Mouse (Mus musculus): ENCODE measurements at regions not wholly inside any gene's neighbourhood (a gene's known extent, or its start where the extent isn't known, plus 50 kb on each side); places are given as distances from the start of the nearest gene placed in this dataset.

DNA sequence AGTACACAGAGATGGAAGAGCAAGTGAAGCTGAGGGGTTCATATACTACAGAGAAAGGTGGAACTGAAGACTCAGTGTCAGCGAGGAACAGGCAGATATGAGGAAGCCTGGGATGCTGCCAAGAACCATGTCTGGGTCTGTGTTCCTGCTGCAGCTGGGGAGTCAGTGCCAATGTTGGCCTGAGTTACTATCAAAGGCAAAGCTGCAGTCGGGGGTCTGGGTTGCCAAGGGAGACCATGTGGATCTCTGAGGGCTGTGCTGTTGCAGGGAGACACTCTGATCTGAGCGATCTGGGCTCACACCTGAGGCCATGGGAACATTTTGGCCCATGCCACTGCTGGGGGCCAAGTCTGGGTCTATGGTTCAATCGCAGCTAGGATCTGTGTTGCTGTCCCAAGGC, 612.5 kb upstream of the Nrsn1 start:
- H3K27ac ChIP-seq: no peak overlapping the region

DNA sequence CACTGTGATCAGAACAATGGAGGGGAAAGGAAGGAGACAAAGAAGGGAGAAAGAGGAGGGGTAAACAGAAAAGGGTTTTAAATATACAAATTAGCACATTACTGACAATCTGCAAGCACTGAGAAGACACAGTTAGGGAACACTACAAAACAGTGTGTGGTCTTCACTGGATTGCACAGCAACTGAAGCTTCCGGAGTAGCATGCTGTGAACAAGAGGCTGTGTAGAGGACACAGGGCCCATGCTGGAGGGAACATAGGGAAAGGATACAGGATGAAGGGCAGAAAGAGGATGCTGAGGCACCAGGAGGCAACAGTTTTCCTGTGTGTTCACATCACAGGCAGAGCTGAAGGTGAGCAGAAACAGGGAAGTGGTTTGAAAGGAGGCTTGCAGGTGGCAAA, 598.6 kb upstream of the Nrsn1 start:
- 89% methylated on average over 1 of the region's 1 CpGs for WGBS
- H3K36me3 ChIP-seq: no peaks in the 10 kb centered on the region
- H3K27ac ChIP-seq: peak overlapping the region; percentile 30; the same call in 1 of the 2 replicates
- H3K4me3 ChIP-seq: no peak overlapping the region
- no peak for DNase-seq (ENCODE audit: low spot score)
- H3K9me3 ChIP-seq (replicated peaks): no peaks in the 10 kb centered on the region
- H3K4me1 ChIP-seq: no peaks in the 10 kb centered on the region
- no peaks in the 10 kb centered on the region for H3K27me3 ChIP-seq (ENCODE audit: low read depth, poor library complexity, severe bottlenecking)

More for the DNA sequence above, 612.5 kb upstream of the Nrsn1 start:
- Histone ChIP-seq H3K36me3 (no peaks in the 10 kb centered on the region), H3K27me3 (ENCODE audit: low read depth, poor library complexity, severe bottlenecking) (no peaks in the 10 kb centered on the region), H3K4me3 (no peak overlapping the region), H3K4me1 (no peaks in the 10 kb centered on the region), H3K9me3 (replicated peaks) (no peaks in the 10 kb centered on the region)
- 82% methylated on average over 4 of the region's 4 CpGs for WGBS
- DNase-seq (ENCODE audit: low spot score): no peak

DNA sequence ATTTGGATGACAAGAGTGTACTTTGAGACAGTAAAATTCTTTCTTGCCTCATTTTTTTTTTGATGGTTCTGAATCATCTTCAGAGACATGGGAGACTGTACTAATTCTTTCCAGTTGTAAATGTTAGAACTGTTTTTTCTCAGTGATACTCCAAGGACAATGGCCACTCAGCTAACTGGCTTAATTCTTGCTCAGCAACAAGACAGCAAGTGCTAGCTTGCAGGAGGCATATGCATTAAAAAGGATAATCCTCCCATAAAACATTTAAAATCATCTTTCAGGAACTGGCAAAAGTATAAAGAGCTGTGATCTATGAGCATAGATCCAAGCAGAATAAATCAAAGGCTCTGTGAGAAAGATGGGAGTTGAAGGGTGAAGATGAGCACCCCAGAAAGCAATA, 587.9 kb upstream of the Nrsn1 start:
- Histone ChIP-seq H3K27ac (no peak overlapping the region), H3K27me3 (ENCODE audit: low read depth, poor library complexity, severe bottlenecking) (no peaks in the 10 kb centered on the region), H3K4me1 (no peaks in the 10 kb centered on the region), H3K9me3 (replicated peaks) (no peaks in the 10 kb centered on the region), H3K4me3 (no peak overlapping the region), H3K36me3 (no peaks in the 10 kb centered on the region)
- DNase-seq (ENCODE audit: low spot score): no peak

DNA sequence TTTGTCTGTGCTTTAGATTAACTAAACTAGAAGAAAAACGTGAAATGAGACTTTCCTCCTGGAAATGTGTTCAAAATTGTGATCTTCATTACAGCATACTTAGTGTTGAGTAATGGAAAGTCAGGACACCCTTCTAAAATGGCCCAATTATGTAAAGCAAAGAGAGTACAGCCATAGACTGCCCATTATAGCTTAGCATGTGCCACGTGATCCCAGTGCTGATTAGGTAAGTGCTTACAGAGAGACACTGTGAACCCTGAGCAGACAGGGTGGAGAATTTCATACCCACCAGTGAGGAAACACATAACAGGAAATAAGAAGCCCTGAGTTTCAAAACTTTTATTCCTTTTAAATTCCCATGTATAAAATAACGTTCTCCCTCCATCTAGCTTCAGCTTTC, 587.3 kb upstream of the Nrsn1 start:
- no peaks in the 10 kb centered on the region for H3K9me3 ChIP-seq (replicated peaks)
- H3K4me1 ChIP-seq: no peaks in the 10 kb centered on the region
- H3K36me3 ChIP-seq: no peaks in the 10 kb centered on the region
- H3K27ac ChIP-seq: no peak overlapping the region
- no peaks in the 10 kb centered on the region for H3K27me3 ChIP-seq (ENCODE audit: low read depth, poor library complexity, severe bottlenecking)
- H3K4me3 ChIP-seq: no peak overlapping the region
- 79% methylated on average over 3 of the region's 3 CpGs for WGBS
- DNase-seq (ENCODE audit: low spot score): no peak

DNA sequence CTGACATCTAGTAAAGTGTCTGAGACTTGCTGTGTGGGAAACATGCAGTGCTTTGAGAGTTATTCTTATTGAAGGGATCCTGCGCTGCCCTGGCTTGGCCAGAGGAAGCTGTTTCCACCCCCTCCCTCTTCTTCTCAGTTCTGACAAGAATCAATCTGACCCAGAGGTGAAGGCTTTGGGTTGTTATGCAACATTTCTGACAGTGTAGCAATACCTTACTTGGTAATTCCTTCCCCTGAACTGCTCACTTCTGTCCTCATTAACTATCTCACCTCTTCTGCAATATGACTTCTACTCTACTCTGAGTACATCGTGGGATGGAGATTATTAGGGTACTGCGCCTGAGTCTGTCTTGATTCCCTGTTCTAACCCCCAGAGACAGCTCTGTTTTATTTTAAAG, 586.8 kb upstream of the Nrsn1 start:
- Histone ChIP-seq H3K4me3 (no peak overlapping the region), H3K27ac (no peak overlapping the region), H3K27me3 (ENCODE audit: low read depth, poor library complexity, severe bottlenecking) (no peaks in the 10 kb centered on the region), H3K4me1 (no peaks in the 10 kb centered on the region), H3K36me3 (no peaks in the 10 kb centered on the region), H3K9me3 (replicated peaks) (no peaks in the 10 kb centered on the region)
- DNase-seq (ENCODE audit: low spot score): no peak
- 85% methylated on average over 3 of the region's 3 CpGs for WGBS

DNA sequence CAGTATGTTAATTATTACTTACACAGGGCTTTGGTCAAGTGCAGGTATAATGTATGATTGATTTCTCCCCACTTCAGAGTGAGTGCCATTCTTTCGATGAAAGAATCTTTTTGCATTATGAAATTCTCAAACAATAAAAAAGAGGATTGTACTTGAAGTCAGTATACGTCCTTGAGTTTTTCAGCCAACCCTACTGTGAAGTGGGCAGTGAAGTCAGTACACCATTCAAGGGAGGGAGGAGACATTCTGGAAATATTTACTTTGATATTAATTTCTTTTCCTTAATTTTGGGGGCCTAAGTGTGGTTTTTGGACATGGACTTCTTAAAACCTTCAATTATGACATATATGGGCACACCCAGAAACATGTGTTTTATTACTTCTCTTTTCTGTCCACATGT, 586.2 kb upstream of the Nrsn1 start:
- 95% methylated on average over 2 of the region's 2 CpGs for WGBS
- DNase-seq (ENCODE audit: low spot score): no peak

DNA sequence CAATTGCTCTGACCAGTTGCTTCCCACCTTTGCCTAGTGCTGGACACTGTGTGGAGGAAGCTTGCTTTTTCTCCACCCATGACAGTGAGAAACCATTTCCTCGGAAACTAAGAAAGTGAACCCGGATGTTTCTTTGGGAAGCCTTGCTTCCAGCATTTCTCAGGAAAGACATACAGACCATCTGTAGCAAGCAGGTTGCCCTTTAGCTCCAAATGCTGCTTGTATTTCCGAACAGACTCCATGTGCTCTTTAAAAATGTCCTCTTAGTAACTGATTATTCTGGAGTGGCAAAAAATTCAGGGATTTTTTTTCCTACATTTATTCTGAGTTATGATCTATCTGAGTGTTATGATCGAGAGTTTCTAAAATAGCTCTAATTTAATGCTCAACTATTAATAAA, 577.9 kb upstream of the Nrsn1 start:
- no peak overlapping the region for H3K27ac ChIP-seq
- no peak overlapping the region for H3K4me3 ChIP-seq
- no peak for DNase-seq (ENCODE audit: low spot score)
- H3K27me3 ChIP-seq (ENCODE audit: low read depth, poor library complexity, severe bottlenecking): no peaks in the 10 kb centered on the region
- H3K9me3 ChIP-seq (replicated peaks): no peaks in the 10 kb centered on the region
- H3K36me3 ChIP-seq: no peaks in the 10 kb centered on the region
- no peaks in the 10 kb centered on the region for H3K4me1 ChIP-seq
- 80% methylated on average over 4 of the region's 4 CpGs for WGBS

More for the DNA sequence above, 586.2 kb upstream of the Nrsn1 start:
- H3K9me3 ChIP-seq (replicated peaks): no peaks in the 10 kb centered on the region
- no peaks in the 10 kb centered on the region for H3K36me3 ChIP-seq
- H3K27me3 ChIP-seq (ENCODE audit: low read depth, poor library complexity, severe bottlenecking): no peaks in the 10 kb centered on the region
- no peak overlapping the region for H3K27ac ChIP-seq
- no peaks in the 10 kb centered on the region for H3K4me1 ChIP-seq
- no peak overlapping the region for H3K4me3 ChIP-seq

DNA sequence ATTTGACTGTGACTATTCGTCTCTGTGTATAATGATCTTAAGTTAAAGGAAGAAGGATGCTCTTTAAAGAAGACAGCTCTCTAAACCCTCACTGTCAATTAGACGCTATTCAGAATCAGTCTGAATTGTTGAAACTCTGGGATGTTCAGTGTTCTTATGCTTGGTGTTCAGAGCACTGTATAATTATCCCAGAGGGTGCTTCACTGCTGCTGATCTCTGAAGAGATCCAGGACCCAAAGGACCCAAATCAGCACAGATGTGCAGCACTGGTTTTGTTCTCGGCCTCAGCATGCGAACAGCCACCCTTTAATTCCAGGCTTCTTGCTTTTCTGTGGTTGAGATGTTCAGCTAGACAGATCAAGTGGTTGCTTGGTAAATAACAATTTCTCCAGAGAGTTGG, 567.9 kb upstream of the Nrsn1 start:
- no peaks in the 10 kb centered on the region for H3K27me3 ChIP-seq (ENCODE audit: low read depth, poor library complexity, severe bottlenecking)
- no peak overlapping the region for H3K27ac ChIP-seq
- no peak overlapping the region for H3K4me3 ChIP-seq
- H3K4me1 ChIP-seq: peaks cover 11% of the 10 kb centered on the region
- H3K9me3 ChIP-seq (replicated peaks): no peaks in the 10 kb centered on the region
- DNase-seq (ENCODE audit: low spot score): no peak
- H3K36me3 ChIP-seq: no peaks in the 10 kb centered on the region
- 94% methylated on average over 4 of the region's 4 CpGs for WGBS

DNA sequence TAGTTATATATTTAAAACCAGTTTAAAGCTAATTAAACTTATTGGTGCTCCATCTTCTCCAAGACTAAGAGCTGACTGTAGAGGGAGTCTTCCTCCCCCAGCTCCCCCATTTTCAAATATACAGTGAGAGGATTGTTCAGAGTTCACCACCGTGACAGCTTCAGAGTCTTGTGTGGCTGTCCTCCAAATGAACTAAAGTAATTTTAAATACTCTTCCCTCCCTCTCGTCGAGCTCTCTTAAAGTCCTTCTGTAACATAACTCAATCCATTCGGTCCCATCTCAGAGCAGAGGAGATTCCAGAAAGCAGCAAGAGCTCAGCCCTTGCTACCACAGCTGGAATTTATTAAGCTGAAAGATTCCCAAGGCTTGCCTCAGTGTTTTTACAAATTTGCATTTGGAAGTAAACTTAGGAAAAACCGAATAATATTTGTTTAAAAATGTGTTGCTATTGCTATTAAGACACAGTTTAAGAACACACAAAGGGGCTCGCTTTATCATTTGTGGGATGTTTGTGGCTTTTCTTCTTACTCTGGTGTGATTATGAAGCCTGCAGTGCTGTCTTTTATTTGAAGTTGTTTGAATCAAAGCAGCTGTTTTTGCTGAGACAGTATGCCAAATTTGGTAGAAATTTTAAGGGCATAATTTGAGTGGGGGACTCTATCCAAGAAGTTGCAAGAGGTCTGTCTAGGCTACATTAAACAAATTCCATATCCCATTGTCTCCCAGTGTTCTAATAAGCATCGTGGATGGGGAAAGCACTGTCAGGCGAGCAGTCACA, 559.0 kb upstream of the Nrsn1 start:
- H3K4me1 ChIP-seq: peaks cover 17% of the 10 kb centered on the region
- no peaks in the 10 kb centered on the region for H3K36me3 ChIP-seq
- no peak overlapping the region for H3K4me3 ChIP-seq
- no peaks in the 10 kb centered on the region for H3K9me3 ChIP-seq (replicated peaks)
- H3K27ac ChIP-seq: peak overlapping the region; percentile 30
- H3K27me3 ChIP-seq (ENCODE audit: low read depth, poor library complexity, severe bottlenecking): no peaks in the 10 kb centered on the region
- DNase-seq (ENCODE audit: low spot score): no peak
- 52% methylated on average over 8 of the region's 8 CpGs for WGBS

DNA sequence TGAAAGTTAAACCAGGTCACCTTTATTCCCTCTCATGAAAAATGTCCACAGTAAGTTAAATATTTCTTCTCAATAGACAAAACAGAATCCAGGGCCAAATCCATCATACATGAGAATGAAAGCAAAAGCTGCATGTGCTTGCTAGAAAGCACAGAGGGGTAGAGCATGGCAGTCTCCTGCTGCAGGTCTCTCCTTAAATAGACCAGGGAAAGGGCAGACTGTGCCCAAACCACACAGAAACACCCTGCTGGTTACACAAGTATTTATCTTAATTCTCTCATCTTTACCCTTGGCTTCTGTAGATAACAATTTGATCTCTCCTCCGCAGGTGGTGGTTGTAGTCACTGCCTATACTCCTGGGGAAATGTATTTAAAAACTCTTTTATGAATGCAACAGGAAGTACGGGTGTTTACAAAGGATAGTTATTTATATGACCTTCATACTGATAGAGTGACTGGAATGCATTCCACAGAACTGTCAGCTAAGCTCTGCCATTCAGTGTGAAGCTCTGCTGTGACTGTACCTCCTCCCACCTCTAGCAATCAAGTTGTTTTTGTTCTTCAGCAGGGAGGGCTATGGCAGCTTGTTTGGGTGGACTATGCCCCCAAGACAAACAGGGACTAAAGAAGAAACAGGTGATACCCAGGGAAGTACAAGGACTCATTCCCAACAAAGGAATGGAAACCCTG, 538.4 kb upstream of the Nrsn1 start:
- Histone ChIP-seq H3K27me3 (ENCODE audit: low read depth, poor library complexity, severe bottlenecking) (no peaks in the 10 kb centered on the region), H3K36me3 (no peaks in the 10 kb centered on the region), H3K4me1 (no peaks in the 10 kb centered on the region), H3K4me3 (no peak overlapping the region), H3K27ac (no peak overlapping the region), H3K9me3 (replicated peaks) (no peaks in the 10 kb centered on the region)
- 85% methylated on average over 2 of the region's 2 CpGs for WGBS
- DNase-seq (ENCODE audit: low spot score): no peak

DNA sequence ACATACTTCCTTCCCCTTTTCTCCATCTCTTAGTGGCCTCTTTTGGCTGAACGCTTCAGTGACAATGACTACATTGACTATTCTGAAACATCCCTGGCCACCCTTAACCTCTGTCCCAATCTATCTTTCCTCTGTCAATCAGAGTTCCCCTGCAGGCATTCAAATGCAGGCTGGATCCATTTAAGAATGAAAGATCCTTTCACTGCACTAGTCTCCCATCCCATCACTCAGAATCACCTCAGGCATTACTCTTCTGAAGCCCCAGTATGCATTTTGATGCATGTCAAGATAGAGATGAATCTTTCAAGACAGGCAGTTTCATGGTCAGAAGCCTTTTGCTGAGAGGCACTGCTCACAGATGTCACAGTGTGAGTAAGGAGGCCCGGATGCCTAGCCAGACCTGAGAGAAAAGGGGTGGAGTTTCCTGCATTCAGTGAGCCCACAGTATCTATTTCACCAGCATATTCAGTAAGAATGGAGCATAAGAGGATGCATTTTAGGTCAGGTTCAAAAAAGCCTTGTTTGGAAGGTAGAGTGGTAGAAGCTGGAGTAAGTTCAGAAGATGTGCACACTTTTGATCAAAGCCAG, 523.0 kb upstream of the Nrsn1 start:
- Histone ChIP-seq H3K27ac (no peak overlapping the region), H3K27me3 (ENCODE audit: low read depth, poor library complexity, severe bottlenecking) (no peaks in the 10 kb centered on the region), H3K4me1 (0 out of 2 replicates have a peak, but pooled peaks cover 5% of the 10 kb centered on the region), H3K36me3 (no peaks in the 10 kb centered on the region), H3K9me3 (replicated peaks) (no peaks in the 10 kb centered on the region), H3K4me3 (no peak overlapping the region)
- no peak for DNase-seq (ENCODE audit: low spot score)
- 50% methylated on average over 2 of the region's 2 CpGs for WGBS

DNA sequence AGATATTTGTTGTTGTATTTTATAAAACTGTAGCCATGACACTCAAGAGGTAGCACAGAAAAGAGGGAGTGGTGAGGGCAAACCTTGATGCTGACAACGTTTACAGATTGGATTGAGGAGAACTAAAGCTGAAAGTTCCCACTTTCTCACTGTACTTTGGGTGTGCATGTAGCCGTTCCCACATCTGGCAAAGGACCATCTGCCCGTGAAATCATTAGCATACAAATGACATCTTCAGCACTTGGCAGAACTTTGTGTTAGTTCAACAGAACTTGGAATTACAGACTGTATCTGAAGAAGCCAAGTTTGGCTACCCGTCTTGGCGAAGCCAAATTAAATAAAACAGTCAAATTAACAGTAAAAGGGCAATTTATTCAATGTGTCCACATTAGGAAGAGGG, 510.9 kb upstream of the Nrsn1 start:
- no peak overlapping the region for H3K4me3 ChIP-seq
- no peaks in the 10 kb centered on the region for H3K36me3 ChIP-seq
- WGBS: 89% methylated on average over 5 of the region's 5 CpGs
- no peak overlapping the region for H3K27ac ChIP-seq
- no peaks in the 10 kb centered on the region for H3K9me3 ChIP-seq (replicated peaks)
- no peak for DNase-seq (ENCODE audit: low spot score)
- H3K4me1 ChIP-seq: no peaks in the 10 kb centered on the region
- H3K27me3 ChIP-seq (ENCODE audit: low read depth, poor library complexity, severe bottlenecking): no peaks in the 10 kb centered on the region

DNA sequence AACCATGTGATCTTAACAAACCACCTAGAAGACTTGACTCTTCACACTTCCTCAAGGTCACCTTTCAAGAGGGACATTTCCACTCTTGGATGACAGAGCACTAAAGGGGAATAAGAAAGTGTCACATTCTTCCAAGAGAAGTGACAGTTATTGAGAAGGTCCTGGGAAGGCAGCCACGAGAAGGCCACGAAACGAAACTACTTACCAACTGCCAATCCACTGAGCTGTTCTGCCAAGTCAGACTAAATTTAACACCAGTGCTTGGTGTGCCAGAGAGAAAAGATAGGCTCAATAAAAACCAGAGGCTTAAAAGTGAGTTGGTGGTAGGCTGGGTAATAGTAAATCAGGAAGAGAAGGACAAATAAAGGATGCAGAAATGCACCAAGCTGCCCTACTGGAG, 507.4 kb upstream of the Nrsn1 start:
- DNase-seq (ENCODE audit: low spot score): no peak

More for the DNA sequence above, 507.4 kb upstream of the Nrsn1 start:
- H3K36me3 ChIP-seq: no peaks in the 10 kb centered on the region
- no peak overlapping the region for H3K4me3 ChIP-seq
- no peaks in the 10 kb centered on the region for H3K9me3 ChIP-seq (replicated peaks)
- H3K27me3 ChIP-seq (ENCODE audit: low read depth, poor library complexity, severe bottlenecking): no peaks in the 10 kb centered on the region
- H3K4me1 ChIP-seq: 0 out of 2 replicates have a peak, but pooled peaks cover 3% of the 10 kb centered on the region
- no peak overlapping the region for H3K27ac ChIP-seq
- WGBS: 85% methylated on average over 3 of the region's 3 CpGs

Measured in limb, embryonic 10.5 days (tissue).